Mouse (Mus musculus) spleen, postnatal 14 days (tissue): ENCODE measurements around the gene Rad51.
A peak's percentile ranks its signal among the peaks of the same experiment; 100 is the strongest.

Experiments used
- DNase-seq, 2 experiments: peaks; one replicate each; pipeline ENCODE4 v3.0.0; 2021 to 2022; ENCODE audit warnings: low spot score in 2 of 2

Gene Rad51

DNA sequence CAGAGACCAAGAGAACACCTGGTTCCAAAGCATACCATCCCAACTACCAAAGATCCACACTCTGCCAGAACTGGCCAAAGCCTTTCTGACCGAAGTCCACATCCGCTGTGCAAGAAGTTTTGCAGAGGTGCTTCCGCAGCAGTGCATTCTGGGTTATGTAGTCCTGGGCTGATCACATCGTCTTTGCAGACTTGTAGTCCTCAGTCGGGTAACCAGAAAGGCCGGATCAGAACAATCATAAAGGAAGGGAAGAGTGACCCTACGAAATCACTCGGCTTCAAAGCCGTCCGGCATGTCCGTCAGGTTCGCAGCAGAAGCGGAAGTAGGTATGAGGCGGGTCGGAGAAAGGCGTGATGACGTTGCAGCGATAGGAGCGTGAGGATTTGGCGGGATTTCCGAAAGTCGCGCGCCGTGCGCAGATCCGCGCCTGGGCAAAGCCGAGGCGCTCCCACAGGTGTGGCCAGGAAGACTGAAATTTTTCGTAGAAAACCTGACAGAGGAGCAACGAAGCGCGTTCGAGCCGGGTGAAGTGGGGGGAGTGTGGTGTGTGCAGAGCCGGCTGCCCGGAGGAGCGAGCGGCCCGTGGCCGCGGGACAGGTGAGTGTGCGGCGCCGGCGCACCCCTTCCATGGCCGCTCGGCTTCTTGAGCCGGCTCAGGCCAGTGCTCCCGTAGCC lies at the start of gene Rad51:
Rad51 (plus strand) TSS at position 356 of the 675 bp plus-strand sequence.
- peak; percentile 68 to 81 for DNase-seq

DNA sequence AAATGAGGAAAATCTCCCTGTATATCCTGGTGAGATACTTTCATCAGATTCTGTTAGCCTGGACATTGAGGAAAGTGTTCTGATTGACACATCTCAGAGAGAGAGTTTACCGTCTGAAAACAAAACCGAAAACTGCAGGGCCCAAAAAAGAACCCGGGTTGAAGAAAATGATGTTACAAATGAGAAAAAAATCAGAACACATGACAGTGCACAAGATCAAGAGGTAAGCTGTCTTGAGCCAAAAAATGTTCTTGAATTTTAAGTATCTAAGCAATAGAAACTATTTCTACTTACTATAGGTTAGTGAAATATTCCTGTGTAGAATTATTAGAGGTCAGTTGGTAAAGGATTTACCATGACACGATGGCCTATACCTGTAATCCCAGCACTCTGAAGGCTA lies 40.2 kb upstream of the Rad51 start:
- no peak for DNase-seq

DNA sequence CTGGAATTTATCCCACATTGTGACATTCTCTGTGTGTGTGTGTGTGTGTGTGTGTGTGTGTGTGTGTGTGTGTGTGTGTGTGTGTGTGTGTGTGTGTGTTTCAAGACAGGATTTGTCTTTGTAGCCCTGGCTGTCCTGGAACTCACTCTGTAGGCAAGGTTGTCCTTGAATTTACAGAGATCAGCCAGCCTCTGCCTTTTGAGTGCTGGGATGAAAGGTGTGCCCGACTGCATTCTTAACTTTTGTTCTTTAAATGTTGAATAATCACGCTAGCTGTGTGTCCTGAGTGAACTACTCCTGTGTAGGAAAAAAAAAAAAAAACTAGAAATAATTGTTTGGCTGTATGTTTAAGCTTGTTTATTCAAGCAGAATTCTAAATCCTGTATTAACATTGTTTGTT lies 26.4 kb upstream of the Rad51 start:
- no peak for DNase-seq

DNA sequence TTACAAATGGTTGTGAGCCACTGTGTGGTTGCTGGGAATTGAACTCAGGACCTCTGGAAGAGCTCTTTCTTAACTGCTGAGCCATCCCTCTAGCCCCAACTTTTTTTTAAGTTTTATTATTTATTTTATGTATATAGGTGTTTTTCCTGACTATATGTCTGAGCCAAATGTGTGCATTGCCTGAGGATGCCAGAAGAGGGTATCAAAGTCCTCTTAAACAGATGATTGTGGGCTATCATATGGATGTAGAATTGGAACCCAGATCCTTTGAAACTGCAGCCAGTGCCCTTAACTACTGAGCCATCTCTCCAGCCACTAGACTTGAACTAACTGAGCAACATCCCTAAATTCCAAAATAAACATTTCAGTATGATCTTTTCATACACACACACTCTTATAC lies 11.0 kb upstream of the Rad51 start:
- DNase-seq: no peak

DNA sequence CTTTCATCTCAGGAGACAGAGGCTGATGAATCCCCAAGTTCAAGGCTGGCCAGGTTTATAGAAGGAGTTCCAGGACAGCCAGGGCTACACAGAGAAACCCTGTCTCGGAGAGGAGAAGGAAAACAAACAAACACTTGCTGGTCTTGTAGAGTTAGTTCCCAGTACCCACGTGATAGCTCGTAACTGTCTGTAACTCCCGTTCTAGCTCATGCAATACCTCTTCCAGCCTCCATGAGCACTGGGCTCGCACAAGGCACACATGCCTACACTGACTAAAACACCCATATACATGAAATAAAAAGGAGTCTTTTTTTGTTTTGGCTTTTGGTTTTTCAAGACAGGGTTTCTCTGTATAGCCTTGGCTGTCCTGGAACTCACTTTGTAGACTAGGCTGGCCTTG lies 6.0 kb upstream of the Rad51 start:
- no peak for DNase-seq

DNA sequence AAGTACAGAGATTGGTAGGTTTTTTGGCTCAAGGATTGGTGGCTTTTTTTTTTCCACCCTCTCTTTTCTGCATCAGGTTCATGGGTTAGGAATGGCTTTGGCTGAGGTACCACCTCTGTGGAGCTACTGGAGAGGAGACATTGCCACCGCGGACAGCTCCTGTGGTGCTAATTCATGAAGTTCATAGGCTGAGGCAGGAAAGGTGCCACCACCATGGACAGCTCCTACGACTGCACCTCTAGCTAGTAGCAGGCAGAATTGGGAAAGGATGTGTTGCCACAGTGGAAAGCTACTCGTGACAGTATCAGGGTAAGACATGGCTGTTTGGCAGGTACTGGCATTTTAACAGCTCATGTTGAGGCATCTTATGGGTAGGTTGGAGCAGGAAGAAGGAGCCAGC lies 4.0 kb upstream of the Rad51 start:
- DNase-seq: peak in 1 of 2 experiments; percentile 5

DNA sequence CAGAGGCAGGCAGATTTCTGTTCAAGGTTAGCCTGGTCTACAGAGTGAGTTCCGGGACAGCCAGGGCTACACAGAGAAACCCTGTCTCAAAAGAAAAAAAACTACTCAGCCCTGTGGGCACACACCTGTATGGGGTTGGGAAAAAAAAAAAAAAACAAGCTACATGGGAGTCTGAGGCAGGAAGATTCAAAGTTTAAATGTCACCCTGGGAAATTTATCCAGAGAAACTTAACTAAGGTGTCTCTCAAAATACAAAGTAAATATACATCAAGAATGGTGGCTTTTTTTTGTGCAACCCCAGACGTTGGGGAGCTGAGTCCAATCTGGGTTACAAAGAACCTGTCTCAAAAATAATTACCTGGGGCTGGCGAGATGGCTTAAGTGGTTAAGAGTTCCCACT lies 1.5 kb upstream of the Rad51 start:
- DNase-seq: no peak

DNA sequence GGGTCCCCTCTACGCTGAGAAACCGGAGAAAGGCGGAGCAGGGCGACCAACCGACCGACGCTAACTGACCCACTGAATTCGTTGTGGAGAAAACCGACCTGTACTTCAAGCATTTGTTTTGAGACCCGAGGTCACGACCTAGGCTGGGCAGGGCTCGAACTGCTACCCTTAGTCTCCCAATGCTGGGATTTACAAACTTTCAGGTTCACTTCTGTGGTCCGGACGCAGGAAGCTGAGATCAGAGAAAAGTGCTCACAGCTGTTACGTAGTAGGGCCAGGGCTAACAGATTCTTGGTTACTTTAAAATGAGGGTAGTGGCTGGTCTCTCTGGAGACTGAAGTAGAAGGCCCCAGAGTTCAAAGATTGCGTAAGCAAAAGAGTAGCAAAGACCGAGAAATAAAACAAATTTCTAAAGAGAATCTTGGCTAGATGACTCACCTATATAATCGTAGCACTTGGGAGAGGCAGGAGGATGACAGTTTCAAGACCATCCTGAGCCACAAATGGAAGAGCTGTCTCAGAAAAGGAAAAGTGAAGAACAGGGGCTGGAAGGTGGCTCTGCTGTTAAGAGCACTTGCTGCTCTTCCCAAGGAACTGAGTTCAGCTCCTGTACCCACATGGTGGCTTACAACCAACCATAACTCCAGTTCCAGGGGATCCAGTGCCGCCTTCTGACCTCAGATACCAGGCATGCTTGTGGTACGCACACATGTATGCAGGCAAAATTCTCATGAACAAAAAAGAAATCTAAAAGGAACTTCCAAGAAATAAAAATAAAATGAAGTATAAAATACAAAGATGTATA lies 730 bp downstream of the Rad51 start:
- DNase-seq: no peak

DNA sequence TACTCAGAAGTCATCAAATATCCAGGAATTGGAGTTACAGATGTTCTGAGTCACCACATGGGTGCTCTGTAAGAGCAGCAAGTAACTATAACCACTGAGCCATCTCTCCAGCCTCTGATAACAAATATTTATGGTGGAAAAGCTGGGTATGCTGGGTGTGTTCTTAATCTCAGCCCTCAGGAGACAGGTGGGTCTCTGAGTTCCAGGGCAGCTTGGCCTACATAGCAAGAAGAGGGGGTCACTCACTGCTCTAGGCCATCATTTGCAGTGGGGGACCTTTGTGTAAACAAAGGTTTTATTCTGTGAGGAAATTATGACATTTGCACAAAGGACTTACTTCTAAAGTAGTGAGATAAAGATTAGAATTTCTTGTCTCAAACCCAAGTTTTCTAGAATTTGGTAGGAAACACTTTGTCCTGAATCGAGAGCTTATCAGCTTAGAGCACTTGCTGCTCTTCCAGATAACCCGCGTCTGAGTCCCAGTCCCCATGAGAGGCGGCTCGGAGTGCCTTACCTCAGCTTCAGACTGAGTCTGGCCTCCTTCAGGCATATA lies 23.8 kb downstream of the Rad51 start:
- DNase-seq: no peak

DNA sequence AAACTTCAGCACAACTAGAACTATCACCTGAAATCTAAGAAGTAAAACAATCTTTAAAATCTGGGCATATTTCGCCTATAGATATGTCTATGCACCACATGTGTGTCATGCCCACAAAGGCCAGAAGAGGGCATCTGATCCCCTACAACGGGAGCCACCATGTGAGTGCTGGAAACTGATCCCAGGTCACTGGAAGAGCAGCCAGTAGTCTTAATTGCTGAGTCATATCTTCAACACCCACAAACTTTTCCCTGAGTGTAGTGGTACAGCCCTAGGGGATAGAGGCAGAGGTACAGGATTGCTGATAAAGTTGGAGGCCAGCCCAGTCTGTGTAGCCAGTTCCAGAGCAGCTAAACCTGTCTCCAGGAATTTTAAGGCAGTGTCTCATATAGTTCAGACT lies 32.6 kb downstream of the Rad51 start:
- no peak for DNase-seq

DNA sequence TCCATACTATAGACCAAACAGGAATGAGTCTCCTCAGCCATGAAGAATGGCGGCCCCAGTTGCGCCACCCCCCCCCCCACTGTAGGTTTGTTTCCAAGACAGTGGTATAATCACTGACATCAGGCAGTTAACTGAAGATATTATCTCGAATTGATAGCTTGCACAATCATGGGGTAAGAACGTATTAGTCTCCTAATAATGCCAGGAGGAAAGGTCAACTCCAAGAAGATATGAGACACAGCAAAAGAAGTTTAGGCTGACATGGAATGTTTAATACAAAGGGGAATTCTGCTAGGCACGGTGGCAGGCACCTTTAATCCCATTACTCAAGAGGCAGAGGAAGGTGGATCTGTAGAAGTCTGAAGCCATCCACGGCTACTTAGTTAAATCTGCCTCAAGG lies 33.8 kb downstream of the Rad51 start:
- no peak for DNase-seq

DNA sequence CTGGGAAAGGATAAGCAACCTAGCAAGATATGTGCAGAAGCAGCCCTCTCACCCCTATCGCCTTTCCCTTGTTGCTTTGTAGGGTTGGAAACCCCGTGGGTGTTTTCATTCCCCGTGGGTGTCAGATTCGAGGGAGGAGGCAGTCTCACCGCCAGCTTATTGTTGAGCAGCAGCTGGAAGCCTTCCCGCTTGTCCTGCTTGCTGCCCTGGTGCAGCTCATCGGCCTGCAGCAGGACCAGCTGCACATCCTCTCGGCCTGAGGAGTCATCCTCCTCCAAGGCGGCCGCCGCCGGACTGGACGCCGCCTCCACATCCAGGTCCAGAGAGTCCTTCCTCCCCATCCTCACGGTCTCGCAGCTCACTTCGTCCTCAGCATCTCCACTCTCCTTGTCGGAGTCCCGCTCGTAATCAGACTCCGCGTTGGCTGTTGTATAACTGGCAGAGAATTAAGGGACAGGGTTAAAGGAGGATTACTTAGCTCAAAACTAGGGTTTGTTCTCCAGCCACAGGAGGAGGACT lies 34.6 kb downstream of the Rad51 start:
- no peak for DNase-seq

DNA sequence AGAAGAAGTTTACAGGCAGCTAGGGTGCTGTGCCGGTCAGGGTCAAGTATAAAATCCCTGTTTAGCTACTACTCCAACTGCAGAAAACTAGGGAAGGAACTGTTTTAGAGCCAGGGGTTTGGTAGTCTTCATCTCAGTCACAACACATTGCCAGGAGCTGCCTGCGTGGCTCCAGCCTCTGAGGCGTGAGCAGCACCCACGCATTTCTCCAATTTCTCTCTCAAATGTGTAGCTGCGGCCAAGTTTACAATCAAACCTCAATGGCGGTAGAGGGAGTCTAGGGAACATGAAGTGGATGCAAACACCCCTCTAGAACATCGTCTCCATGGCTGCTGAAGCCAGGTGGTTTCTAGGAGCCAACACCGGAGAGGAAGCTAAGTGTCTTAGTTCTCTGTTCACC lies 35.2 kb downstream of the Rad51 start:
- no peak for DNase-seq

DNA sequence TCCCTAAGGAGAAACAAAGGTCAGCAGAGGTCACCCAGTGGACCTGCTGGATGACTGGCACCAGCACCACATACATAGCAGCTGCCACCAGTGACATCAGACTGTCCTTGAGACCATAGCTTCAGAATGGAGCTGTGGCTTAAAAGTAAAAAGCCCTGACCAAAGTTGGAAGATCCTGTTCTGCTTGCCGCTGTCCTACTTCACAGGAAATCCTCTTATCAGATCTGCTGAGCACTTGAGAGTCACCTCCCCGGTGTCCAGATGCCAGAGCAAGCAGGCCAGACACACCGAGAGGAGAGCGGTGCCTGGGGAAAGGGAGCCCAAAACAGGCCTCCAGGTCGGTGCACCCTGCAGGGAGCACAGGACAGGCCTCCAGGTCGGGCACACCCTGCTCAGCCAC lies 39.7 kb downstream of the Rad51 start:
- no peak for DNase-seq

DNA sequence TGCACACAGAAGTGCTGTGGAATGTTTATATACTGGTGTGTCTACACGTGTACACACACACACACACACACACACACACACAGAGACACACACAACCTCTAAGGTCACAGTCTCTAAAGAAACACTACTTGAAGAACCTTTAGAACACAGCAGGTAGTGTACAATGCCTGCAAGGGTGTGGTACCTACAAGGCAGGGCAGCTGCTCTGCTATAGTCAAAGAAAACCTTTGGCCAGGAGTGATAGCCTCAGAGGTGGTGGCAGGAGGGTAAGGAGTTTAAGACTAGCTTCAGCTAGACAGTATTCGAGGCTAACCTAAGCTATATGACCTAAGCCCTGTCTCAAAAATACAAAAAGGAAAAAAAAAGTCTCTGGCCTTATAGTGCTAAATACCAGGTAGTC lies 42.1 kb downstream of the Rad51 start:
- DNase-seq: no peak

DNA sequence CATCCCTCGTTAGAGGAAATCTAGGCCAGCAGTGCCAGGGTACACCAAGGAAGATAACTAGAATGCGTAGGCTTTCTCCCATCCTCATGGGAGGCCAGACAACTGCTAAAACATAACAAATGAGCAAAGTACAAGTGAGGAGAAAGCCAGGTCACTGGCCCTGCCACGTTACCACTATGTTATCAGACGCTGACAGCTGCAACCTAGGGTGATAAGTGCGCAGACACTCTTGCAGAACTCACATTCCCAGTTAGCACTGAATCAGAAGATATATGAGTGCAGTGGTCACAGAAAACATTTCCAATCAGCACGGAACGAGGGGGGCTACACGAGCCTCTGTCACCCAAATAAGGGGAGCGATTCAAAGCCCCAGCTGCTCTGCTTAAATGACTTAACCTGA lies 42.8 kb downstream of the Rad51 start:
- DNase-seq: peak; percentile 32 to 41

DNA sequence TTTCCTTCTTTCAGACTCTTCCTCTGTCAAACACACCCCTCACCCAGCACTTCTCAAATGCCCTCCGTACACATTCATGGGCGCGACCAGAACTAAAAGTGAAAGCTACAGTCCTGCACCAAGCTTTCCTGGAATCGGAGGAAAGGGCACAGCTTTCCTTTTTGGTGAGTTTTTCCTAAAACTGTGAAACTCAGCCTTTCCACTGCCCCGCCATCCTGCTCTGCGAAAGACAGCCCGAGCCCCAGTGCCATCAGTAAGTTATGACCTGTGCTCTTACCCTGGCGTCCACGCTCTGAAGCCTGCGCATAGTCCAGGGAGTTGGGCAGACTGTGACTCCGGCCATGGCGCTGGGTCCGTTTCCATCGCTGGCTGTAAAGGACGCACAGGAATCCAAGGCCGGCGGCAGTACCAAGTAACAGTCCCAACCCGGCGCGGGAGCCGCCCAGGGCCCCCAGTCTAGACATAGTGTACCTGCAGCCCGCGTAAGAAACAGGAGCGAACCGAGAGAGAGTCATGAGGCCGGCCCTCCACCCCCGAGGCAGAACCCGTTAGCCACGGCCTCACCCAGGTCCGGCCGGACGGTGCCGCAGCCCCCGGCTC lies 43.6 kb downstream of the Rad51 start:
- peak in 1 of 2 experiments; percentile 23 for DNase-seq

DNA sequence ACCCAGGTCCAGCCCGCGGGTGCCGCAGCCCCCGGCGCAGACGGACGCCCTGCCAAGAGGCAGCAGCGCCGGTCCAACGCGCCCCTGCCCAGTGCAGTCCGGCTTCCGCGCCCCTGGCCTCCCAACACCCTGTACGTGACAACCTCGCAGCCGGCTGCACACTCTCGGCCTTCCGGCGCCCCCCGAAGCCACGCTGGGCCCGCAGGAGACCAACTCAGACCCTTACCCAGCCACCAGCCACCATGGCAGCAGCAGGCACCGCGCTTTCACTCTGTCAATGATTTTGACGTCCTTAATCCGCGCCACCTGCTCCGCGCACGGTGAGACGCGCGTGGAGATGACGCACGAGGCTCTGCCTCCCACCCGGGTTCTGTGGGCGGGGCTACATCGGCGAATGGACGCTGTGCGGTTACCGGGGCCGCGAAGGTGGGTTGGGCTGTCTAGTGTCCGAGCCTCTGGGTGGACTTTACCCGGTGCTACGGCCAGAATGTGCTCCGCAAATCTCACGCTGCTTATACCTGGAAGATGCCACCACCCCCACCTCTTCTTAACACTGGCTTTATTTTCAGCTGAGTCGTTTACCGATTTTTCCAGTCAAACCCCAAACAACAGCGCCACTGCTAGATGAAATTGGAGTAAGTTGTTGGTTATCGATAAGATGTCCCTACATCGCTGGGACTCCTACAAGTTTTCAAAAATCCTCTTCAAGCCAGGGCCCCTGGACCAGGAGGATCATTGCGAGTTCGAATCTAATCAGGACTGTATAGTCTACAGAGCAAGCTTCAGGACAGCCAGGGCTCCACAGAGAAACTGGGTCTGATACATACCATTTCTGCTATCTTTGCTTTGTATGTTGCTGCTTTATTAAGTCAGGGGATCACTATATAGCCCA lies 44.3 kb downstream of the Rad51 start, which contains the start of gene Rmdn3:
Rmdn3 (minus strand) TSS at position 354 of the 892 bp plus-strand sequence.
- peak; percentile 88 to 95 for DNase-seq

DNA sequence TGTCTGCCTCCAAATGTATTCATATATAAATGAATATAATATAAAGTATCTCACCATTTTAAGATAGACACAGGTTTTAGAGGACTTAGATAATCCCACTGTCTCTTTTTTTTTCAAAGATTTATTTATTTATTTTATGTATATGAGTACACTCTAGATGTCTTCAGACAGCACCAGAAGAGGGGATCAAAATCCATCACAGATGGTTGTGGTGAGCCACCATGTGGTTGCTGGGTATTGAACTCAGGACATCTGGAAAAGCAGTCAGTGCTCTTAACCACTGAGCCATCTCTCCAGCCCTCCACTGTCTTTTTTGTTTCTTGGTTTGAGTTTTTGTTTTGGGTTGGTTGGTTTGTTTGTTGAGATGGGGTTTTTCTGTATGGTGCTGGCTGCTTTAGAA lies 45.2 kb downstream of the Rad51 start:
- DNase-seq: no peak

DNA sequence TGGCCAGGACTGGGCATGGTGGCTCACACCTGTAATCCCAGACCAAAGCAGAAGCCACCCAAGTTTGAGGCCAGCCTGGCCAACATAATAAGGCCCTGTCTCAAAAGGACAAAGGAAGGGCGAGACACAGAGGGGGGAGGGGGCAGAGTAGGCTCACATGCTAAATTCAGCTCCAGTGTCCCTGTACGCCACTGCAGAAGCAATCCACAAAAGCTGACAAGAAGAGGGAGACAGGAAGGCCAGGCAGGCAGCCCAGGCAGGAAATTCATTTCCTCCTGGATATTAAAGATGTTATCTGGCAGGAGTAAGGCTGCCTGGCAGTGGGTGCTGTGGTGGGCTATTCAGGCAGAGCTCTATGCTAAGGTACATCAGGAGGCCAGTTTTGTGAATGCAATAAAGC lies 48.7 kb downstream of the Rad51 start:
- DNase-seq: no peak

DNA sequence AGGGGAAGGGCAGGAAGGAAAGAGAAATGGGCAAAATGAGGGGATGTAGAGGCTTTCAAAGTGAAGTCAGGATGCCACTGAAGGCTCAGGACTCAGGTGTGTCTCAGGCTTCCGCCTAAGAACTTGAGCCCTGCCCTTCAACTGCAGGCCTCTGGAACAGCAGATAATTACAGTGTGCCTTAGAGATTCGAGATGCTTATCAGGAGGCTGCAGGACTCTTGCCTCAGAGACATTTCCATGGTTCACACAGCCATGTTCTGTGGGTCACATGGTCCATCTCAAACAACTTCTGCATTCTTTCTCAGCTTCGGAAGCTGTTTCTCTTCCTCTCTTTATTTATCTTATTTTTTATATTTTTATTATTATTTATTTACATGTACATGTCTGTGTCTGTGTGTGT lies 50.5 kb downstream of the Rad51 start:
- no peak for DNase-seq
